15 mouse cellular contexts compared by ENCODE assay signal in genomic region chr9:121558167-121558566, GRCm38 (mm10).
"Had no signal": no experiment of that assay in that cellular context is flagged by ENCODE, and none has a peak within 500 bp of the region (broad histone marks: within the 10 kb centered on the region; RNA-seq: fewer than 3 reads in every experiment).

No protein-coding gene starts in this region.

- DNase-seq: liver, embryonic 13.5 days; liver, postnatal 0 days; lung, embryonic 14.5 days; lung, postnatal 10 days; lung, postnatal 4 days; thymus, adult 18-20 months; thymus, postnatal 14 days; thymus, postnatal 4 days had no signal

- H3K27ac ChIP-seq: liver, embryonic 13.5 days; liver, embryonic 15.5 days; midbrain, embryonic 13.5 days; midbrain, embryonic 15.5 days; neural tube, embryonic 12.5 days; stomach, embryonic 15.5 days; stomach, postnatal 0 days had no signal

- ATAC-seq: liver, postnatal 0 days; midbrain, embryonic 13.5 days; midbrain, embryonic 15.5 days had no signal

- H3K9me3 ChIP-seq: liver, embryonic 13.5 days; liver, embryonic 15.5 days; midbrain, embryonic 13.5 days; midbrain, embryonic 15.5 days; neural tube, embryonic 12.5 days; stomach, embryonic 15.5 days had no signal

- H3K4me3 ChIP-seq: liver, embryonic 13.5 days; liver, embryonic 15.5 days; megakaryocyte, embryonic 14.5 days; midbrain, embryonic 13.5 days; midbrain, embryonic 15.5 days; neural tube, embryonic 12.5 days; stomach, embryonic 15.5 days had no signal

- H3K36me3 ChIP-seq: liver, embryonic 13.5 days; liver, embryonic 15.5 days; midbrain, embryonic 13.5 days; midbrain, embryonic 15.5 days; neural tube, embryonic 12.5 days; stomach, embryonic 15.5 days had no signal

- H3K4me1 ChIP-seq: liver, embryonic 13.5 days; liver, embryonic 15.5 days had no signal

- H3K27me3 ChIP-seq: liver, embryonic 13.5 days; liver, embryonic 15.5 days; midbrain, embryonic 13.5 days; midbrain, embryonic 15.5 days; neural tube, embryonic 12.5 days; stomach, embryonic 15.5 days had no signal
